Mouse (Mus musculus) cerebellum, adult 2 months (tissue): ENCODE results near the gene Limd1. TPM values are rescaled to one million over a fixed set of nuclear protein-coding genes. Genes with fewer than 3 reads are reported as not detected.
A peak's percentile ranks its signal among the peaks of the same experiment; 100 is the strongest.
"Not testable (repeated sequence)": the region's sequence is repeated elsewhere in the genome, so short reads cannot be mapped to it uniquely, and the experiment has no call there.

Experiments
- DNase-seq, 2 experiments: peaks; one replicate each; pipeline ENCODE4 v3.0.0; 2021
- H3K27ac ChIP-seq: fragments of 200-500 bp; 2 replicates; pipeline ENCODE4 v1.5.1; 2012; ENCODE audit warnings: low read length, control low read depth, inconsistent platforms; ENCODE audit not compliant: insufficient read depth
- H3K27me3 ChIP-seq: fragments of 200-500 bp; 2 replicates; pipeline ENCODE4 v1.6.1; 2012; ENCODE audit warnings: inconsistent platforms, mild to moderate bottlenecking, low read length, moderate library complexity; ENCODE audit not compliant: control insufficient read depth, insufficient read depth
- H3K4me1 ChIP-seq: fragments of 200-500 bp; 2 replicates; pipeline ENCODE4 v1.6.1; 2011; ENCODE audit warnings: low read length; ENCODE audit not compliant: control insufficient read depth, insufficient read depth
- H3K4me3 ChIP-seq: fragments of 200-500 bp; replicated peaks from 2 replicates; pipeline ENCODE3; 2011; ENCODE audit warnings: mild to moderate bottlenecking, low read depth, low read length, control low read depth; ENCODE audit not compliant: insufficient read depth
- CTCF ChIP-seq: fragments of 200-500 bp; IDR thresholded peaks from 2 replicates; pipeline ENCODE4 v1.5.1; 2011; ENCODE audit warnings: low read depth, mild to moderate bottlenecking, control low read depth, low read length, moderate library complexity, borderline replicate concordance; ENCODE audit not compliant: insufficient read depth
- POLR2A ChIP-seq: fragments of 200-500 bp; IDR thresholded peaks from 2 replicates; pipeline ENCODE4 v1.6.1; 2011; ENCODE audit warnings: low read length, control low read depth, borderline replicate concordance; ENCODE audit not compliant: insufficient read depth
- WGBS: fragments of 180-500 bp; shearing (Covaris S2); methylation state at CpG from one replicate; pipeline ENCODE4 v1.1.7; 2018; 5-methylcytosine and 5-hydroxymethylcytosine counted together
- polyA plus RNA-seq: library from polyadenylated mRNA; depleted of rRNA; stranded (reverse); fragments of >200 nt; gene quantifications from 2 replicates; pipeline ENCODE4 v1.2.3, GENCODE M21; 2012; rRNA removed

Gene Limd1
- 5.9 and 6.5 TPM in 2 replicates for polyA plus RNA-seq

- Histone ChIP-seq H3K4me3 (peak within 1 kb of the TSS; percentile 51), H3K27me3 (no peaks in the 10 kb centered on the region), H3K27ac (no peak within 1 kb of the TSS), H3K4me1 (no peaks in the 10 kb centered on the region)
- DNase-seq, result peak; percentile 54 to 60
- WGBS, result 1% methylated on average over 50 of the region's 57 CpGs
- TF ChIP-seq CTCF (no peak), POLR2A (no peak)
Observed at GRCm38 (mm10) chr9:123478586-123479195, at the start of gene Limd1. Limd1 (plus strand) TSS chr9:123478706.

GRCm38 (mm10) chr9:123429863-123430262 is 48.6 kb upstream of the Limd1 start:
- TF ChIP-seq POLR2A (no peak), CTCF (no peak)
- no peak overlapping the region for H3K27ac ChIP-seq
- 82% methylated on average over 4 of the region's 4 CpGs for WGBS

GRCm38 (mm10) chr9:123430973-123431372 is 47.5 kb upstream of the Limd1 start:
- no peak for TF ChIP-seq CTCF
- no peaks in the 10 kb centered on the region for H3K27me3 ChIP-seq

More at GRCm38 (mm10) chr9:123429863-123430262, 48.6 kb upstream of the Limd1 start:
- no peaks in the 10 kb centered on the region for H3K4me1 ChIP-seq
- DNase-seq, result no peak
- H3K27me3 ChIP-seq, result no peaks in the 10 kb centered on the region
- no peak overlapping the region for H3K4me3 ChIP-seq

GRCm38 (mm10) chr9:123438223-123438622 is 40.3 kb upstream of the Limd1 start:
- DNase-seq, result no peak
- TF ChIP-seq POLR2A, result no peak
- no peak for TF ChIP-seq CTCF
- H3K27ac ChIP-seq, result no peak overlapping the region
- 22% methylated on average over 2 of the region's 2 CpGs for WGBS
- no peaks in the 10 kb centered on the region for H3K27me3 ChIP-seq
- no peak overlapping the region for H3K4me3 ChIP-seq
- no peaks in the 10 kb centered on the region for H3K4me1 ChIP-seq

More at GRCm38 (mm10) chr9:123430973-123431372, 47.5 kb upstream of the Limd1 start:
- Histone ChIP-seq H3K4me3 (no peak overlapping the region), H3K27ac (no peak overlapping the region), H3K4me1 (no peaks in the 10 kb centered on the region)
- DNase-seq, result no peak

GRCm38 (mm10) chr9:123440230-123441058 is 38.1 kb upstream of the Limd1 start:
- no peak for DNase-seq
- WGBS, result 41% methylated on average over 5 of the region's 5 CpGs
- Histone ChIP-seq H3K4me1 (no peaks in the 10 kb centered on the region), H3K4me3 (no peak overlapping the region), H3K27ac (no peak overlapping the region), H3K27me3 (no peaks in the 10 kb centered on the region)
- peak; percentile 19; the same call in 1 of the 2 replicates for TF ChIP-seq CTCF
- no peak for TF ChIP-seq POLR2A

- not testable (repeated sequence) for H3K27ac ChIP-seq, H3K4me3 ChIP-seq, H3K27me3 ChIP-seq, H3K4me1 ChIP-seq, DNase-seq
- 97% methylated on average over 3 of the region's 3 CpGs for WGBS
Observed at GRCm38 (mm10) chr9:123447101-123447500, 31.4 kb upstream of the Limd1 start.

- Histone ChIP-seq H3K4me1 (no peaks in the 10 kb centered on the region), H3K27ac (no peak overlapping the region), H3K27me3 (no peaks in the 10 kb centered on the region), H3K4me3 (no peak overlapping the region)
- no peak for DNase-seq
- TF ChIP-seq POLR2A (no peak), CTCF (no peak)
Observed at GRCm38 (mm10) chr9:123448594-123448993, 29.9 kb upstream of the Limd1 start.

- DNase-seq, result peak; percentile 36 to 59
- TF ChIP-seq POLR2A (no peak), CTCF (peak; percentile 79)
- H3K4me1 ChIP-seq, result no peaks in the 10 kb centered on the region
- H3K4me3 ChIP-seq, result no peak overlapping the region
- H3K27me3 ChIP-seq, result no peaks in the 10 kb centered on the region
- 42% methylated on average over 2 of the region's 2 CpGs for WGBS
- H3K27ac ChIP-seq, result no peak overlapping the region
Observed at GRCm38 (mm10) chr9:123450174-123450573, 28.3 kb upstream of the Limd1 start.
